Mouse (Mus musculus) cerebellum, adult 2 months (tissue): ENCODE data around the gene Pfkp.

Experiments
- CTCF ChIP-seq: fragments of 200-500 bp; IDR thresholded peaks from 2 replicates; pipeline ENCODE4 v1.5.1; 2011; ENCODE audit warnings: low read depth, mild to moderate bottlenecking, control low read depth, low read length, moderate library complexity, borderline replicate concordance; ENCODE audit not compliant: insufficient read depth
- POLR2A ChIP-seq: fragments of 200-500 bp; IDR thresholded peaks from 2 replicates; pipeline ENCODE4 v1.6.1; 2011; ENCODE audit warnings: low read length, control low read depth, borderline replicate concordance; ENCODE audit not compliant: insufficient read depth

- TF ChIP-seq POLR2A (no peak), CTCF (no peak)
These were observed 29.9 kb downstream of the Pfkp start for GRCm38 (mm10) chr13:6618711-6619110.
